Mouse (Mus musculus): ENCODE data around the gene Selenos.

Selenos gene

GRCm38 (mm10) chr7:66084546-66084945 is 5.1 kb downstream of the Selenos start:
- DNase-seq (ENCODE audit: low spot score in 2 of 2), result no peak

GRCm38 (mm10) chr7:66087652-66088051 is 8.2 kb downstream of the Selenos start:
- DNase-seq (ENCODE audit: low spot score in 2 of 2), result no peak

- DNase-seq (ENCODE audit: low spot score in 2 of 2), result no peak
Measured at GRCm38 (mm10) chr7:66088077-66088476, 8.6 kb downstream of the Selenos start.

- no peak for DNase-seq (ENCODE audit: low spot score in 2 of 2)
Measured at GRCm38 (mm10) chr7:66090676-66091190, 11.3 kb downstream of the Selenos start.

GRCm38 (mm10) chr7:66091553-66091952 is 12.1 kb downstream of the Selenos start:
- no peak for DNase-seq (ENCODE audit: low spot score in 2 of 2)

GRCm38 (mm10) chr7:66092656-66093055 is 13.2 kb downstream of the Selenos start:
- DNase-seq (ENCODE audit: low spot score in 2 of 2), result no peak

- DNase-seq (ENCODE audit: low spot score in 2 of 2), result no peak
Measured at GRCm38 (mm10) chr7:66094141-66094540, 14.7 kb downstream of the Selenos start.

- no peak for DNase-seq (ENCODE audit: low spot score in 2 of 2)
Measured at GRCm38 (mm10) chr7:66098803-66099202, 19.4 kb downstream of the Selenos start.

- no peak for DNase-seq (ENCODE audit: low spot score in 2 of 2)
Measured at GRCm38 (mm10) chr7:66101866-66102265, 22.4 kb downstream of the Selenos start.

- no peak for DNase-seq (ENCODE audit: low spot score in 2 of 2)
Measured at GRCm38 (mm10) chr7:66104531-66104930, 25.1 kb downstream of the Selenos start.

- DNase-seq (ENCODE audit: low spot score in 2 of 2), result no peak
Measured at GRCm38 (mm10) chr7:66105771-66106170, 26.3 kb downstream of the Selenos start.

- DNase-seq (ENCODE audit: low spot score in 2 of 2), result no peak
Measured at GRCm38 (mm10) chr7:66106581-66107056, 27.2 kb downstream of the Selenos start.

GRCm38 (mm10) chr7:66107206-66107605 is 27.8 kb downstream of the Selenos start:
- no peak for DNase-seq (ENCODE audit: low spot score in 2 of 2)

- DNase-seq (ENCODE audit: low spot score in 2 of 2), result peak in 1 of 2 experiments; percentile 45
Measured at GRCm38 (mm10) chr7:66107930-66108329, 28.5 kb downstream of the Selenos start.

- peak; percentile 95 for DNase-seq (ENCODE audit: low spot score in 2 of 2)
Measured at GRCm38 (mm10) chr7:66108961-66109854, 29.8 kb downstream of the Selenos start, which contains the start of gene Chsy1. TSS of gene Chsy1 (plus strand) at chr7:66109515.

- DNase-seq (ENCODE audit: low spot score in 2 of 2), result peak; percentile 55 to 57
Measured at GRCm38 (mm10) chr7:66109855-66110635, 30.6 kb downstream of the Selenos start.

GRCm38 (mm10) chr7:66110636-66111112 is 31.2 kb downstream of the Selenos start:
- no peak for DNase-seq (ENCODE audit: low spot score in 2 of 2)

GRCm38 (mm10) chr7:66111211-66111610 is 31.8 kb downstream of the Selenos start:
- no peak for DNase-seq (ENCODE audit: low spot score in 2 of 2)

GRCm38 (mm10) chr7:66113561-66113960 is 34.1 kb downstream of the Selenos start:
- DNase-seq (ENCODE audit: low spot score in 2 of 2), result no peak

GRCm38 (mm10) chr7:66115821-66116343 is 36.4 kb downstream of the Selenos start:
- no peak for DNase-seq (ENCODE audit: low spot score in 2 of 2)

GRCm38 (mm10) chr7:66116906-66117482 is 37.5 kb downstream of the Selenos start:
- DNase-seq (ENCODE audit: low spot score in 2 of 2), result no peak

Measured in right cerebral cortex, postnatal 10 days (tissue).